Mouse (Mus musculus) MEL (cell line): ENCODE data around the gene Dlg1.

ENCODE experiments used
- BHLHE40 ChIP-seq: IDR thresholded peaks from 2 replicates; pipeline ENCODE4 v1.6.1; 2012; ENCODE audit warnings: low read depth, mild to moderate bottlenecking, inconsistent platforms, low read length, improper control_type of control experiment, borderline replicate concordance
- CTCF ChIP-seq, 3 experiments: IDR thresholded peaks in 2 of 3; conservative IDR thresholded peaks in 1 of 3; 2 replicates each; pipeline ENCODE4 v1.5.1; 2011 to 2012; ENCODE audit warnings: low read length in 3 of 3, low read depth in 2 of 3, mild to moderate bottlenecking in 2 of 3, improper control_type of control experiment in 1 of 3, inconsistent platforms in 1 of 3, mixed read lengths in 1 of 3, moderate library complexity in 1 of 3; ENCODE audit not compliant: control insufficient read depth in 1 of 3, insufficient read depth in 1 of 3, poor library complexity in 1 of 3, severe bottlenecking in 1 of 3
- E2F4 ChIP-seq: IDR thresholded peaks from 2 replicates; pipeline ENCODE4 v1.6.1; 2011; ENCODE audit warnings: low read depth, low read length, improper control_type of control experiment, borderline replicate concordance
- EP300 ChIP-seq, 2 experiments: IDR thresholded peaks; 2 replicates each; pipeline ENCODE4 v1.6.1; 2011; ENCODE audit warnings: improper control_type of control experiment in 2 of 2, low read length in 2 of 2, low read depth in 1 of 2, mild to moderate bottlenecking in 1 of 2
- HCFC1 ChIP-seq: IDR thresholded peaks from 2 replicates; pipeline ENCODE4 v1.6.1; 2012; ENCODE audit warnings: low read depth, mild to moderate bottlenecking, inconsistent platforms, low read length, improper control_type of control experiment, moderate library complexity
- KAT2A ChIP-seq: conservative IDR thresholded peaks from 2 replicates; pipeline ENCODE4 v1.6.1; 2012; ENCODE audit warnings: low read depth, low read length, improper control_type of control experiment, inconsistent platforms
- MAFK ChIP-seq: IDR thresholded peaks from 2 replicates; pipeline ENCODE4 v1.6.1; 2011; ENCODE audit warnings: low read depth, mild to moderate bottlenecking, low read length, improper control_type of control experiment, borderline replicate concordance
- NELFE ChIP-seq: IDR thresholded peaks from 2 replicates; pipeline ENCODE4 v1.6.1; 2011; ENCODE audit warnings: low read depth, low read length, improper control_type of control experiment
- USF2 ChIP-seq, 2 experiments: IDR thresholded peaks; 2 replicates each; pipeline ENCODE4 v1.6.1; 2011 to 2012; ENCODE audit warnings: improper control_type of control experiment in 2 of 2, low read length in 2 of 2, borderline replicate concordance in 1 of 2, inconsistent platforms in 1 of 2, low read depth in 1 of 2, mild to moderate bottlenecking in 1 of 2; ENCODE audit not compliant: insufficient read depth in 1 of 2
- ZC3H11A ChIP-seq: IDR thresholded peaks from 2 replicates; pipeline ENCODE4 v1.6.1; 2012; ENCODE audit warnings: low read depth, mild to moderate bottlenecking, inconsistent platforms, low read length, improper control_type of control experiment
- ZNF384 ChIP-seq: IDR thresholded peaks from 2 replicates; pipeline ENCODE4 v1.6.1; 2012; ENCODE audit warnings: low read depth, mild to moderate bottlenecking, inconsistent platforms, low read length, improper control_type of control experiment

DNA sequence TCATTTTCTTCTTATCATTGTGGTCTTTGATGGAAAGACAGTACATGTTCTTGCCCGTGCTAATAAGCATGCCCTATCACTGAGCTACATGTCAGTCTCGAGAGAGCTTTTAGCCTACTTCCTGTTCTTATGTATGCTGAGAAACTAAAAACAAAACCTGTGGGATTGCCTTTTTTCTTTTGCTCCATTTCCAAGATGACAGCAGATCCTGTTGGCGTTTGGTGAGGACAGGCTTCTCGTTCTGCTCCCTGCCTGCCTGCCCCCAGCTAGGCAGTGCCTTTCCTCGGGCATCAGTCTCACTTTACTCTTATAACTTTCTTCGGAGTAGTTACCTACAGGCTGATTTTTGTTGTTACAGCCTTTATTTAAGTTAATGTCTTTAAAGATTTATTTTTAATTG is 96.2 kb downstream of the Dlg1 start:
- TF ChIP-seq CTCF (IDR thresholded peaks at IDR 0.05 in 2 of 3, conservative IDR thresholded peaks at IDR 0.05 in 1 of 3; ENCODE audit: control insufficient read depth in 1 of 3, insufficient read depth in 1 of 3, low read depth in 2 of 3, low read length in 3 of 3, poor library complexity in 1 of 3, severe bottlenecking in 1 of 3) (no peak), E2F4 (no peak), MAFK (no peak), NELFE (no peak), HCFC1 (no peak), ZNF384 (no peak), ZC3H11A (no peak), EP300 (IDR thresholded peaks at IDR 0.05; ENCODE audit: low read depth in 1 of 2, low read length in 2 of 2) (no peak), USF2 (IDR thresholded peaks at IDR 0.05; ENCODE audit: borderline replicate concordance in 1 of 2, insufficient read depth in 1 of 2, low read depth in 1 of 2, low read length in 2 of 2) (no peak), BHLHE40 (no peak), KAT2A (no peak)
